Mouse (Mus musculus) brain, embryonic 18.5 days (tissue): ENCODE measurements at regions not wholly inside any gene's neighbourhood (a gene's known extent, or its start where the extent isn't known, plus 50 kb on each side); places are given as distances from the start of the nearest gene placed in this dataset.

Experiments used
- DNase-seq: peaks from one replicate; pipeline ENCODE4 v3.0.0-alpha.2; 2012; ENCODE audit warnings: low read depth, low spot score

DNA sequence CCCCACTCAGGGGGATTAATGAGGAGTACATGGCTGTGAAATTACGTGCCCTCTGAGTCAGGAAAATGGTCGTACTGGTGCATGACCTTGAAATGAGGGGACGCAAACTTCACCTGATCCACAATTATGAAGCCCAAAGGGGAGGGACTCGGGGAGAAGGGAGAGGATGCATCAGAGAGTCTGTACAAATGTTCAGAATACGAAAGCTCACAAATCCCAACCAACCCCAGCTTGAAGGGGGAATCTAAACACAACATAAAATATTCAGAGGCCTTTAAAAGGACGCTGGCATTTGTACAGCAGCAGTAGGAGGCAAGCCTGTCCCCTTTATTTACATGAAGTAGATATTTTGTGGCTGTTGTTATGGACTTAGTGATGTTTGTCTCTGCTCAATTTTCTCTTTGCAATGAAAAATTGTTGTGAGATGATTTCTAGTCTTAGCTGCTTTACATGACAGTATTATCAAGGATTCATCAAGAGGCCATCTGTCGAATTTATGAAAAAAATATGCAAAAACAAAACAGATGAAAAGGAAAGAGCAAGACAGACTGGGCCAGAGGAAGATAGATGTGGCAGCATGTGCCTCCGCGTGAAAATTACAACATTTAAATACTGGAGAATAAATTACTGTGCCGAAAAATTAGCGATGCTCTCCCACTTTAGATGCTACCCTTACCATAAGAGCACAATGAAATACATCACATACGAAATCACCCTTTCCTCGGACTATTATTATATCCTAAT is 695.3 kb downstream of the 1700064H15Rik start:
- peak; percentile 49 for DNase-seq

GRCm38 (mm10) chr3:18934891-18935290 is 693.6 kb downstream of the 1700064H15Rik start:
- no peak for DNase-seq

DNA sequence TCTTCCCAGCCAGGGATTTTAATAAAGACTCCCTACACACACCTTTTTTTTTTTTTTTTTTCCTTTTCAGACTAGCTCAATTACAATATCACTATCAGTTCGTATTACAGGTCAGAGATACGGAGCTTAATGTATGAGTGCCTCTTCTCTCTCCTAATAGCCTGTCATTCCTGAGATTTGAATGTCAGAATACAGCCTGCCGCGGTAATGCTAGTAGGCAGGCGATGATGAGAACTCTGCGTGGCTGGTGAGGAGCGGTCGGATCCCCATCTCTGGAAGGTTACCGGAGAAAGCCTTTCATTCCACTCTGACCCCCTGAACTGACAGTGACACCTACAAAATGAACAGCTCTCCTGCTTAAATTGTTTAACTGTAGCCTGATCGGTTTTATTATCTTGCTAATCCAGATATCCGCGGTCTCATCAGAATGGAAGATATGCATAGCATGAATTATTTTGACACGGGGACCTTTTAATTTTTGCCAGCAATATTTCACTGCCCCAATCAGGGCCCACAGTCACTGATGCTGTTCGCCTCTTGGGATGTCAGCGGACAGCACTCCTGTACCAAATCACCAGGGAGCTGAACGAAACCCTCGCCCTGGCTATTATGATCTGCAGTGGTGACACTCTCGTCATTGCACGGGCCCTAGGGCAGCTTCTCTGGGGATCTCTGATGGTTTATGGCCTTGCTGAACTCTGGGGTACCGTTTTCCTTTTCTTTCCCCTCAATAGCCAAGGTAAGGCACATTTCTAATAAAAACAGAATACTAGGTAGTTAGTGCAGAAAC is 690.9 kb downstream of the 1700064H15Rik start:
- no peak for DNase-seq

DNA sequence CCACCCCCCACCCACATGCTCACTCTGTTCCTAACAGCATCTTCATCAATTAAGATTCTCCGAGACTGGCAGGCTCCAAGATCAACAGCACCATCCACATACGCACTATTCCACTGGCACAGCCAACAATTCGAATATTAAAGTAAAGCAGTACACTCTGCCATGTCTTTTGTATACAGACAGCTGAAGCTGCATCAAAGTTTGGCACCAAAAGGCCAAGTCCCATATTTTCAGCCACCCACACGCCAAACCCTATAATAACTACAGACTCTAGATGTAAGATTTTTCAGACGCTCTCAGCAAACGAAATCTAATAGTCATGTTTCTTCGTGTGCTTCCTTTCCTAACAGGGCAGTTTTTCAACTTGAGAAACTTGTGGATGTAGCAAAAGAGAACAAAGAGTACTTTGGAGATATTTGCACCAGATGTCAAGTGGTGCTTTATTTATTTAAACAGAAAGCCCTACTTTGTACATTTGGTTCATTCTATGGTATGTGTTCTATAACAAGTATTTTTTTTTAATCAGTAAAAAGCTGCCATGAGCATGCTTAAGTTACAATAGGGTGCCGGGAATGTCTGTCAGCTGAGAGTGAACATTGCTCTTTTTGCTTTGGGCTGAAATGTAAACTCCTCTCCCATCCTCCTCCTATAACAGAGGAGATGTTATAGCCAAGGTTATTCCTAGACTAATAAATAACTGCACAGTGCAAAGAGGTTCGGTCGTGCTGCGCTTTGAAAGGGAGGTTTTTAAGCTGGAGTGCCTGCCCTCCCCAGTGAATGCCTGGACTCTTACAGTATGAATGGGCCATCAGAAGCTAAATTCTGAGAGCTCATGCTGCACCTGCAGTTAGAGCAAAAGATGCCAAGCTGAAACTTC is 686.9 kb downstream of the 1700064H15Rik start:
- DNase-seq: peak; percentile 64

GRCm38 (mm10) chr3:18960341-18960740 is 668.1 kb downstream of the 1700064H15Rik start:
- DNase-seq: no peak

DNA sequence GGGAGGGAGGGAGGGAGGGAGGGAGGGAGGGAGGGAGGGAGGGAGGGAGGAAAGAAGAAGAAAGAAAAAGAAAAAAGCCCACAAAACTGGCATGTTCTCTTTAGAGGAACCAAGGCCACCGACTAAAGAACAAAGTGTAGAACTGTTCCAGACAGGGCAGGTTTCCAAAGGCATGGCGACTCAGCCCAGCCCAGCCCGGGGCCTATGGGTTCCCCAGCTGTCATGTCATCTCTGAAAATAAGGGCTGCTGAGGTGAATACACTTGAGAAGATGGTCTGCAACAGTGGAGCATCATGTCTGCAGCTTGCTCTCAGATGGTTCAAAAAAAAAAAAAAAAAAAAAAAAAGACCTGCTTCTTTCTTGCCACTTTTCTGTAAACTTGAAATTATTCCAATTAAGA is 639.8 kb downstream of the 1700064H15Rik start:
- no peak for DNase-seq

DNA sequence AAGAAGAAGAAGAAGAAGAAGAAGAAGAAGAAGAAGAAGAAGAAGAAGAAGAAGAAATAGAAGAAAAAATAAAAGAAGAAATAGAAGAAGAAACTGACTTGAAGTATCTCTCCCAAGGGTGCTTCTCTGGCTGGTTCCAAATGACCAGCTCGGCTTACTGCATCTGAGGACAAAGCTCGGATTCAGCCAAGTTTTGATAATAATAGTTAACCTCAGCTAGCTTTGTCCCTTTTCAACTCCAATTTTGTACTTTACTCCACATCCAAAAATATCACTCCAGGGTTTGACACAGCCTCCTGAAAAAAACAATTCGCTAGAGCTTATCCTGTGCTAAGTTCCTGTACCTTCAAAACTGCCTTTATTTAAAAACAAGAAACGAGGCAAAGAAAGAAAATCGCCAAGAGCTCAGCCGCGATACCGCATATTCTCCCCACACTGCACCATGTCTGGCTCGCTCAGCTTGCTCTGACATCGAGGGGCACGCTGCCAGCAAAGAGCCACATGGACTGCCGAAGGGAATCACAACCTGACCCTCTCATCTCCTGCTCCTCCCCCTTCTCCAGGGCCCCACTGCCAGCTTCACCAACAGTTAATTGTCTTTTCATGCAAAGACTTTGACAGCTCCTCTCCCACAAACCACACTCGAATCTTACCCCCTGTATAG is 638.8 kb downstream of the 1700064H15Rik start:
- DNase-seq: peak; percentile 34

- no peak for DNase-seq
Measured at GRCm38 (mm10) chr3:19000179-19000578, 628.3 kb downstream of the 1700064H15Rik start.

DNA sequence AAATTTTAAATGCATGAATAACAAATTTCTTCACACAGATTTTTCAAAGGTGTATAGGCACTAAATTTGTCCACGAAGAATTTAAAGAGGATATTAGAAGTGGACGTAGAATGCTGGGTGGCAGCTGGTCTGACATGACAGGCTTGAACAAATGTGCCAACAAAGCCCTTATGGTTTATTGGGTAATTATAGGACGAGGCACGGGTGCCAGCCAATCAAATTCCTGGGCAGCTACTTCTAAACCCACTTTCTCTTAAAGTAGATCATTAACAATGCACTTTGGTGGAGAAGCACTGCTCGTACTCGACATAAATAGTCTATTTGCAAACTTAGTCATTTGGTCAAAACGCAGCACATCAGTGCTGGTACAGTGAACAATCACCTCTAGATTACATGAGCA is 626.4 kb downstream of the 1700064H15Rik start:
- no peak for DNase-seq

DNA sequence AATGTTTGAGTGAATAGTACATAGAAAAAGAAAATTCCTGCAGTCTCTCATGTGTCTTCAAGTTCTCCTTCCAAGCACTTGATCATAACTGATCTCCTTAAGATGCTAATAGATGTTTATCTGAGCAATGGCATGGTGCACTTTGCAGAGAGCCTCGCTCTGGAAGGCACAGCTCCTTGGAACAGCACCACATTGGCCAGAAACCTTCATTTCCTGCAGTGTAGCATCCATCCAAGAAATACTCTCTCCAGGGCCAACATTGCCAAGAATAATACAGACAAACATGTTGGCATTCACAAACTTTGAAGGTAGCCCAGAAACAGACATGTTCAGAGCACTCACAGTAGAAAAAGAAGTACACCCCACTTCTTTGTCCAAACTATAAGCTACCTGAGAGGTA is 623.7 kb downstream of the 1700064H15Rik start:
- no peak for DNase-seq

DNA sequence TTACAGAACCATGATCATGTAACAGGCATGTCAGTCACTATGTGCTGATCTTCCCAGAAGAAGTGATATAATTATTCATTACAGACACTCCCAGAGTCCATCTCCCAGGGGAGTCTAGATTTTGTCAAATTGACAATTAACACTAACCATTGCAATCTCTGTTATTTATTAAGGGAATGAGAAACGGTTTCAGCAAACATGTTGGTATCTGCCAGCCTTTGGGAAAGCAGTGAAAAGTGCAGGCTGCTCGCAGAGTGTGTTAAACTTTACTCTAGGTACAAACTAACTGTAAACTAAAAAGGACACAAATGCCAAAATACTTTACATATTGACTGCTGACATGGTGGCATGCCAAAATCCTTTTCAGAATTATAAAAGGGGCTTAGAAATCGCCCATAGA is 583.9 kb downstream of the 1700064H15Rik start:
- no peak for DNase-seq

DNA sequence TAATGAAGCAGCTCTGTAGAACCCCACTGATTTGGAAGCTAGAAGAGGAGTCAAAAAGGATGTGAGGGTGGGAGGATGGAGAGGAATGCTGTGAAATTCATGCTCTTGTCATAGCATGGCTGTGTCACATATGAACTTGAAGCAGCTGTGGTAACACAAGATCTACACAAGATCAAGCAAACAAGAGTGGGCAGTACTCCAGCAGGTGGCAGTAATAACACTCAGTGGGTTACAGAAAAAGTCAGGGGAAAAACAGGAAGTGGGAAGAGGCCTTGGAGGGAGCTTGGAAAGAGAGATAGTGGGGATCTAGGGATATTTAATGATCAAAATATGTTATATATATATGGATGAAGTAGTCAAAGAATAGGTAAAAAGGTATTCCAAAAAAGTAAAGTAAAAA is 582.5 kb downstream of the 1700064H15Rik start:
- no peak for DNase-seq

DNA sequence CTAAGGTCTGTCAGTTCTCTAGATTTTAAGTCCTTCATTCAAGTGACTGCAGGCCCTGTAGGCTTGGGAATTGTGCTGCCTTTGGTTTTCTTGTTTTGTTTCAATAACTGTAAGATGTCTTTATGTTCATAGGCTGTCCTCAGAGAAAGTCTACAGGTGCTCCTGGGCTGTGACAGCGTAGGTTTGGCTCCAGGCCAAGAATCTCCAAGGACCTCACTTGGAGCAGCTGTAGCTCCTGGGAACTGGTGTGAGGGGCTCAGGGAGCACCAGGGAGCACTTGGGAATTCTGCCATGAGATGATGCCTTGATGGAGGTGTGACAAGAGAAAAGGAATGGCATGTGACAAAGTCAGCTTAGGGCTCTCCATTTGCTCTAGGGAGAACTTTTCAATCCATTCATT is 581.9 kb downstream of the 1700064H15Rik start:
- DNase-seq: no peak

GRCm38 (mm10) chr3:19055961-19056360 is 572.5 kb downstream of the 1700064H15Rik start:
- DNase-seq: no peak

- DNase-seq: no peak
Measured at GRCm38 (mm10) chr3:19056623-19057022, 571.9 kb downstream of the 1700064H15Rik start.

GRCm38 (mm10) chr3:19059906-19060870 is 568.3 kb downstream of the 1700064H15Rik start:
- DNase-seq: no peak

GRCm38 (mm10) chr3:19061488-19062248 is 566.8 kb downstream of the 1700064H15Rik start:
- no peak for DNase-seq

DNA sequence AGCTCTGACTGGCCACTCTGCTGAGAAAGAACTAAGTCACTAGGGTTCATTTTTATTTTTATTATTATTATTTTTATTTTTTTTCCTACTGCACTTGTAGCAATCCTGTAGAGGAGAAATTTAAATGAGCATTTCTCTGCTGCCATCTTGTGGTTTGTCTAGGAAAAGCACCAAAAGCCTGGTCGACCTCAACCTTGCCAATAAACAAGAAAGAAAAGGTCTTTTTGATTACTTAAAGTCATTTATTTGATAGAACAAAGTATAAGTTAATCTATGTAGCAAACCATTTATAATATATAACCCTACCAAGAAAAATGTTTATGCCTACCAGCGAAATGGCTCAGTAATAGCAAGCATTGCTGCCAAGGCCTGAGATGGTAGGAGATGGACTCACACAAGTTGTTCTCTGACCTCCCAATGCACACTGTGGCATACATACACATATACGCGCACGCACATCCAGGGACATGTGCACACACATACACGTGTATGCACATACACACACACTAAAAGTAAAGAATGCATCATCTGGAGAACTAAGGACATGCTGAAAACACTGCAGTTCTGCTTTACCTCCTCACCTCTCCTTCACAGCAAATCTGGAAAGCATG is 566.1 kb downstream of the 1700064H15Rik start:
- DNase-seq: peak; percentile 37

- DNase-seq: no peak
Measured at GRCm38 (mm10) chr3:19067141-19067757, 561.2 kb downstream of the 1700064H15Rik start.
